Mouse (Mus musculus) erythroid progenitor cell, adult 5-6 weeks (primary cell): ENCODE results near the gene Sik3. TPM values are rescaled to one million over a fixed set of nuclear protein-coding genes. Genes with fewer than 3 reads are reported as not detected.
A peak's percentile ranks its signal among the peaks of the same experiment; 100 is the strongest.

Experiments
- ATAC-seq: replicated peaks from 2 replicates; pipeline ENCODE4 v1.8.0; 2016; ENCODE audit warnings: moderate number of reproducible peaks, mild to moderate bottlenecking, moderate TSS enrichment, inconsistent platforms; ENCODE audit not compliant: poor library complexity, low FRiP score, severe bottlenecking
- total RNA-seq, 2 experiments: library from RNA; stranded (forward) in 1 of 2; stranded (reverse) in 1 of 2; fragments of 150-400 nt in 1 of 2; fragments of 186-747, 209-891 nt in 1 of 2; gene quantifications; 2 replicates each; pipeline versions ENCODE4 v1.2.3 to v1.2.4; 2015 to 2017; ENCODE audit warnings: low replicate concordance in 2 of 2

The Sik3 gene
- 4.6 and 6.5 TPM in 2 replicates for total RNA-seq (2015; ENCODE audit: low replicate concordance)
- total RNA-seq (2017; ENCODE audit: low replicate concordance), result 1.4 and 11.6 TPM in 2 replicates

DNA sequence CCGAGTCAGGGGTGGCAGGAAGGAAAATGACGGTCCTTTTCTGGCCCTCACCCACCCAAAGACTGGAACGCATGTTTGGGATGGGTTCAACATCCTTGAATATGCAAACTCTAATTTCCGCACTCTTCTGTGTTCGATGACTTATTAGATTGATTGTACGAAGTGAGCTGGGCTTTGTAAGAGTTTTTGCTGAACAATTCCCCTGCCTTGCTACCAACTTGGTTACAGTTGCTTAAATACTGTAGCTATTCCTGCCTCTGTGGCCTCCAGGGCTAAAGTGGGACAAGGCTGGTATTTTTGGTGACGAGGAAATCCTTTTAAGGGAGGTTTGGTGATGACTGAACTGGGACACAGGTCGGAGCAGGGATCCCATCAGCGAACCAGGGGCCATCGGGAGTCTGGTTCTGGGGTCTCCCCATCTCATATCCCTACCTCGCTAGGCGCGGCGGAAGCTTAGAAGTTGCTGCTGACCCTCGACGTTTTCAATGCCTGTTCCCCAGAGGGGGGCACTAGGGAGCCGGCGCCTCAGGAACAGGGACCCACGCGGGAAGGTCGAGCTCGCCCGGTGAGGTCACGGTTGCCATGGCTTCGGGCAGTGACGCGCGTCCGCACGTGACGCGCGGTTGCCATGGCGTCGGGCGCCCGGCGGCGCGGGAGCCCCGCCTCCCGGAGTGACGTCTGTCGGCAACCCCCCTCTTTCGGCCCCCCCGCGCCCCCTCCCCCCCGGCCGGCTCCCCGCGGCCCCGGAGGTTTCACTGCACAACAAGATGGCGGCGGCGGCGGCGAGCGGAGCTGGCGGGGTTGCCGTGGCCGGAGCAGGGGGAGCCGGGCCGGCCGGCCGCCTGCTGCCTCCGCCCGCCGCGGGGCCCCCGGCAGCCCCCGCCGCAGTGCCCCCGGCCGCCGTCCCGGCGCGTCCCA, at the start of gene Sik3, which contains the start of gene Pafah1b2:
Gene Sik3 (plus strand): TSS at position 730 of the 918 bp plus-strand sequence.
Gene Pafah1b2 (minus strand): TSS at position 600 of the 918 bp plus-strand sequence.
- ATAC-seq, result peak; percentile 84

DNA sequence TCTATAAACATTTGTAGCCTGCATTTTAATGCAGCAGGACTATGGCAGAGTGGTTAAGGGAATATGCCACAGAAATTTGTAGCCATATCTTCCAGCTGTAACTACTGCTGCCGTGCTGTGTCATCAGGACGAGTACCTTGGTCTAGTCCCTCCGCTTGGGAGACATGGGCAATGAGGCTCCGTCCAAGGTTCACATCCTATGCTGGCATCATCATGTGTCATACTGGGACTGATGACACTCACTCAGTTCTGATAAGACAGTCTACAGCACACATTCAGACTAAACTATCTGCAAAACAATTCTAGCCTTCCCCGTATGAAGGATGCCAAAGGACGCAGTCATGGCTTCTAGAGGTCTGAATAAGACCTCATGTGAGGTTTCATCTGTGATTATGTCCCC, 49.0 kb upstream of the Sik3 start:
- ATAC-seq, result no peak

DNA sequence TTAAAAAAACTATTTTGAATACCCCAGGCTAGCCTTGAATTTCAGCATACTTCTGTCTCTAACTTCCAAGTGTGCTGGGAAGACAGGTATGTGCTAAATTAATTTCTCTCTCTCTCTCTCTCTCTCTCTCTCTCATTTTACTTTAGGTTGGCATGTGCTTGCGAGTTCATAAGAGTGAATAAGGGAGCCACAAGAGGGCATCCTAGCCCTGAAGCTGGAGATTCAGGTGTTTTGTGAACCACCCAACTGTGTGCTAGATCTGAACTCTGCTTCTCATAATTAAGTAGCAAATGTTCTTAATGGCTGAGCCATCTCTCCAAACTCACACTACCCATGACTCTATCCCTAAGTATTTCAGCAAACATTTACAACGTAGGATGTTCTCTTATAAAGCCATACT, 35.7 kb upstream of the Sik3 start:
- ATAC-seq, result no peak

DNA sequence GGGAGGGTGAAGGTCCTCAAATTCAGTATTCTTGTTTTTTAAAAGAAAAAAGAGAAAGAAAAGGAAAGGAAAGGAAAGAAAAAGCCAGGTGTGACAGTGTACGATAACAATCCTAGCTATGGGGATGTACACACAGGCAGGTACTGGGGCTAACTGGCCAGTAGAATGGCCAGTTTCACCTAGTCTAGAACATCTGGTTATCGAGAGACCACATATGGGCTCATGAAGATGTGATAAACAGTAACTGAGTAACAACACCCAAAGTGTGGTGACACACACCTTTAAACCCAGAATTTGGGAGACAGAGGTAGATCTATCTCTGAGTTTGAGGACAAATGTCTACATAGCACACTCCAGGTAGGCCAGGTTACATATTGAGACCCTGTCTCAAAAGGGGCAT, 32.8 kb upstream of the Sik3 start:
- ATAC-seq, result peak; percentile 45

DNA sequence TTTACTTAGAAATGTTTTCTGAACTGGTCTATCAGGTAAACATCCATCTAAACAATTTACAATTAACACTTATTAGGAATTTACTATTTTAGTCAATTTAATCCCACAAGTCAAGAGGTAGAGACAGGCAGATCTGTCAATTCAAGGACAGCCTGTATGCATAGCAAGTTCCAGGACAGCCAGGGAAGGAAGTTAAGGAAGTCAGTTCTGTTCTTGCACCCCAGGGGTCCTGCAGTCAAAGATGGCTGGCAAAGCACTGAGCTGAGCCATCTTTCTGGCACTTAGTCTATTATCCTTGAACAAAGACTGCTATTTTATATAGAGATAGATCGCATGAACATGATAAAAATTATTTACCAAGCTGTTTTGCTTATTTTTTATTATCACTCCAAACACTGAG, 32.0 kb upstream of the Sik3 start:
- no peak for ATAC-seq

DNA sequence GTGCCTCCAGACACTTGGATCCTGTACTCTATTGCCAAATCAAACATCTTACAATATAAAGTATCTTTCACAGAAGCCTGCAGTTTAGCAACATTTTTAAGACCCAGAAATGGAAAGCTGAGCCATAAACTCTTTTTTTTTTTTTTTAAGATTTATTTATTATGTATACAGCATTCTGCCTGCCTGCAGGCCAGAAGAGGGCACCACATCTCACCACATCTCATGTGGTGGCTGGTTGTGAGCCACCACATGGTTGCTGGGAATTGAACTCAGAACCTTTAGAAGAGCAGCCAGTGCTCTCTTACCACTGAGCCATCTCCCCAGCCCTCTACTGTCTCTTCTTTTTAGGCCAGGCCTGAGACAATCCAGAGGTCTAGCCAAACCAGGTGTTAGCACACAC, 31.3 kb upstream of the Sik3 start:
- ATAC-seq, result no peak

DNA sequence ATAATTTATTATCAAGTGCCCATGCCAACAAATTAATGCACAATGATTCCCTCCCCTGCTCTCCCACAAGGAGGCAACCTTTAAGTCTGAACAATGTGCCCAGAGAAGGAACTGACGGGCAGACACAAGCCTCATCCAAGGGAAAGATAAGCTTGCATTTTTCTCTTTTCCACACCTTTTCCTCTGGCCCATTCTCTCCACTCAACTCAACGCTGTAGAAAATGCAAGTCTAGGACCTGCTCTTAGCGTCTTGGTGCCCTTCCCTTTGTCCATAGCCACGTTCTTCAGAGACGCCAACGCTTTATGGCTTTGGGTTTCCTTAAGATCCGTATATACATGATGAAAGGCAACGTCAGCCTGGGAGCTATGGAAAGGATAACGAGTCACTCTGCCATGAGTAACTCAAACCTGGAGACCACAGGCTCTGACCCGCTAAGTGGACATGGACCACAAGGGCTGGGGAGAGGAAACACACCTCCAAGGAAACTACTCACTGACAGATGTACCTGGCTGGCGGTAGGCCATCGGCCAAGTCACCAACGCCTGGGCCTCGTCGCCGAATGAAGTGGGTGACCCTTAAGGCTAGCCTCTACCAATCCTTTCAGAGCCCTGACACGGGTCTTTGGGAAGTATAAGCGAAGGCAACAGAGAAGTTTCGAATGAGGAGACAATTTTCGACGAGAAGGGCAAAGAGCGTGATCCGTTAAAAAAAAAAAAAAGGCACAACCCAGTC, 28.8 kb upstream of the Sik3 start:
- peak; percentile 47 for ATAC-seq

DNA sequence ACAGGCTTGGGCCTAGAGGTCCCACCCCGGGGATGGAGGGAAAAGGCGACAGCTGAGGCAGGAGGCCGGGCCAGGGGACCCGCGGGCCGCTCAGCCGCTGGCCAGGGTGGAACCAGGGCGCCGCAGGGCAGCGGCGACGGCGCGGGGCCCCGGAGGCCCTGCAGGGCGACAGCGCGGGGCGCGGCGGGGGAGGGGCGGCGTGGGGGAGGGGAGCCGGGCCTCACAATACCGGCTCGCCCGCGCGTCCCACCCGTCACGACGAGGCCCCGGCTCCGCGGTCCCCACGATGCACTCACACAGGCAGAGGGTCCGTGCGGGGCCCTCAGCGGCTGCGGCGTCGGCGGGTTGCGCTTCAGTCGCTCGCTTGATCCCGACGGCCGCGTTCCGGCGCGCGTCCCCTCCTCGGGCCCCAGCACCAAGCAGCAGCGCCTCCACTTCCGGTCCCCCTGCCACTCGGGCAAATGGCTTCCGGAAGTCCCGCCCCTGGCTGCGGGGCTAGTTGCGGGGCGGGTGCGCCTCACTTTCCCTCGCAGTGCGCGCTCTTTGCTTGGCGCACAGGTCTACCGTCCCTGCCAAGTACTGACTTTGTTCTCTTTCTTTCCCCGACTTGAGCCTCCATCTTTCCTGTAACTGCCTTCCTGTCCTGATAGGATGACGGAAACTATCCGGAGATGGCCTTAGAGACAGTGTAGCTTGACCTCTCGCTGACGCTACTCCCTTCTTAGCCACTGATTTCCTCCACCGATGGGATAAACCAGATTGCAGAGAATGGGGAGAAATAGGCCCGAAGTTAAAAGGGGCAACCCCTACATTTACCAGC, 28.0 kb upstream of the Sik3 start:
- peak; percentile 88 for ATAC-seq

DNA sequence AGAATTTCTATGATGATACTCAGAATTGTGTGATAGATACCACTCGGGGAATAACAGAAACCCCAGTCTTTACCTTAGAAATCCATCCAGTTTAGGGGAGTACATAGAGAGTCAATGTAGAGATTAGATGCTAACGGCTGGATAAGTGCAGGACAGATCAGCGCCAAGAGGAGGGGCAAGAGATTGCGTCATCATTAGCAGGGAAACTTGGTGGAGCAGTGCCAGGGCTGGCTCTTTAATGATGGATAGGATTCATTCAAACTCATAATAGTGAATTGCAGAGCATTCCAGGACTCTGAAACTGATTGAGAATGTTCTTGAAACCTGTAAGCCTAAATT, 27.4 kb upstream of the Sik3 start:
- ATAC-seq, result peak; percentile 37

DNA sequence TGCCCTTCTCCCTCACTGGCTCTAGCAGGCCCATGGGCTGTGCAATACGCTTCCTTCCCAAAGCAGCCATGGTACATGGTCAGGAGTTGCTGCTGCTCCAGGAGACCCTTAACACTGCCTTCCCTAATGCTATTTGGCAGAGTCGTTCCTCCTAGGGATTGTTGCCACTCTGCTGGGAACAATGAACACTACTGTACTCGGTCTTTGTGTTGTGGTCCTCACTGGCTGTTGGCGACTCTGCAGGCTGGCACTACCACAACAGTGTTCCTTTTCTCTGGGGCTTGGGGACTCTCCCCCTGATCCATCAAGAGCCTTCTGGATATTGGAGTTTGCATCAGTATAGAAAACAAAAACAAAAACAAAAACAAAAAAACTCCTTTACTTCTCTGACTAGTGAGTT, 13.6 kb upstream of the Sik3 start:
- ATAC-seq, result no peak

DNA sequence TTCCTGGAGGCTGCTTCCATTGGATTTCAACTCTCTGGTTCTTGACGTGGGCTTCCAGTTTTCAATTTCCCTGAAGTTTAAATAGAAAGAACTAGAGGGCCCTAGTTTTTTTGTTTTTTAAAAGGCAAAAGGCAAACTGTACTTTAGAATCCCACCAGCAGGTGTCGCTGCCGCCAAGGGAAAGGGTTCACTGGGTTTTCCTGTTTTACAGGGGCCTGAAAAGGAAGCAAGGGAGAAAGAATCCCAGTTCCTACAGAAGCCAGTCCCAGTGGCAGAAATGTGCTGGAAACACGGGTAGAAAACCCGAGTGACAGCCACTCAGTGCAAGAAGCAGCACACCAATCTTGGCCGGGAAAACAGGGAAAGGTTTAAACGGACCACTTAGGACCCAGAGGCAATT, 8.9 kb upstream of the Sik3 start:
- ATAC-seq, result no peak

DNA sequence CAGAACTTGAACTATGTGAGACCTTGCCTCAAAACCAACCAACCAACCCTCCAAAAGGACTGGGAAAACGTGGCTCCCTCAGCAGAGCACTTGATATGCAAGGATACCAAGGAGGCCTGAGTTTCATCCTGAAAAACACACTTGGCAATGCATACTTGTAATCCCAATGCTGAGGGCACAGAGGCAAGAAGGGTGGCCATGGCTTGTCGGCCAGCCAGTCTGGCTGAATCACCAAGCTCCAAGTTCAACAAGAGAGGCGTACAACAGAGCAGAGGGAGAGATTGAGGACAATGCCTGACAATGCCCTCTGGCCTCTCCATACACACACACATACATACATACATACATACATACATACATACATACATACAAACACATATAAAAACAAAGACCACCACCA, 8.1 kb upstream of the Sik3 start:
- ATAC-seq, result no peak

DNA sequence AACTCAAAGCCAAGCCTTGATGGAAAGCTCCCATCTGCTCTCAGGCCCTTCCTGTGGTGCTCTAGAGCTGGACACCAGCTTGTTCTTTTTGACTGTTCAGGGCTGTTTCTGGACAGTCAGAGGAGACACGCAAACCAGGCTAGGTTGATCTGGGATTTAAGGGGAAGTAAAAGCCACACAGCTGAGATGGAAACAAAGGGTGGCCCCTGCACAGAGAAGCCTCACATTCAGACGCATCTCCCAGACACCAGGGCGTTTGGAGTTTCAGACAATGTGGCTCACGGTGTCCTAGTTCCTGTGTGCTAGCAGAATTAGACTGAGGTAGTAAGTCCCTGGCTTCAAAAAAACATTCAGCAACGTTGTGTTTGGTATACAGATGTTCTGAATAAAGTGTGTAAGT, 6.4 kb upstream of the Sik3 start:
- ATAC-seq, result no peak

DNA sequence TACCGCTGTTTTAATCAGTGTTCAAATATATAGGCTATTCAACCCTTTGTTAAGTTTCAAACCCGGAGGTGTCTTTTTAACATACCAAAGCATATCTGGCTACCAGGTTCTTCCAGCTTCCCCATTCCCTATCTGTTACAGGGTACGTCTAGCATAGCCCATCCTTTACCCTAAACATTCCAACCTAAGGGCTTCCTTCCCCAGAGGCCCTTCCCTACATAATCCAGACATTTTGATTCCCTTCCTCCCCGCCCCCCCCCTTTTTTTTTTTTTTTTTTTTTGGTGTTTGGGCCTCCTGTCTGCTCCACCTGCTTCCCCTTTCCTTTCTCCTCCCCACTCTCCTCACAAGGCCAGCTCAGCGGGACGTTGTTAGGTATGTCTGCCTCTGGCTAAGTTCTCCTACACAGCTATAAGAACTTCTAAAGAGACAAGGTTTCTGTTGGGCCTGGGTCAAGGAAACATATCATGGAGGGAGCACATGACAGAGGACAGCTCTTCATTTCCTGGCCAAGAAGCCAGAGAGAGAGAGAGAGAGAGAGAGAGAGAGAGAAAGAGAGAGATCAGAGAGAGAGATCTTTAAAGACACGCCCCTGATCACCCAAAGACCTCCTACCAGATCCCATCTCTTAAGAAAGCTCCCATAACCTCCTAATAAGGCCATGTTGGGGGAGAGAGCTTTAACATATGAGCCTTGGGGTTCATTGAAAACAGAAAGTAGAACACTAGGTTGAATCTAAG, 3.5 kb upstream of the Sik3 start:
- ATAC-seq, result no peak

DNA sequence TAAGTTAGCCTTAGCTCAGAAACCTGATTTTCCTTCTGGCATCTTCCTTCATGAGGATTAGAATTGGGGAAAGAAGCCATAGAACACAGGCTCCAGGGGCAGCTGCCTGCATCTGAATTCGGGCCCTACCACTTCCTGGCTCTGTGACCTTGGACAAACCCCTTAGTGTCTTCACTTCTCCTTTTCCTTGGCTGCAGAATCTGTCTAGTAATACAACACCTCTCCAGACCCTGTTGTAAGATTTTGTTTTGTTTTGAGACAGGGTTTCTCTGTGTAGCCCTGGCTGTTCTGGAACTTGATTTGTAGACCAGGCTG, 3.0 kb upstream of the Sik3 start:
- ATAC-seq, result no peak

DNA sequence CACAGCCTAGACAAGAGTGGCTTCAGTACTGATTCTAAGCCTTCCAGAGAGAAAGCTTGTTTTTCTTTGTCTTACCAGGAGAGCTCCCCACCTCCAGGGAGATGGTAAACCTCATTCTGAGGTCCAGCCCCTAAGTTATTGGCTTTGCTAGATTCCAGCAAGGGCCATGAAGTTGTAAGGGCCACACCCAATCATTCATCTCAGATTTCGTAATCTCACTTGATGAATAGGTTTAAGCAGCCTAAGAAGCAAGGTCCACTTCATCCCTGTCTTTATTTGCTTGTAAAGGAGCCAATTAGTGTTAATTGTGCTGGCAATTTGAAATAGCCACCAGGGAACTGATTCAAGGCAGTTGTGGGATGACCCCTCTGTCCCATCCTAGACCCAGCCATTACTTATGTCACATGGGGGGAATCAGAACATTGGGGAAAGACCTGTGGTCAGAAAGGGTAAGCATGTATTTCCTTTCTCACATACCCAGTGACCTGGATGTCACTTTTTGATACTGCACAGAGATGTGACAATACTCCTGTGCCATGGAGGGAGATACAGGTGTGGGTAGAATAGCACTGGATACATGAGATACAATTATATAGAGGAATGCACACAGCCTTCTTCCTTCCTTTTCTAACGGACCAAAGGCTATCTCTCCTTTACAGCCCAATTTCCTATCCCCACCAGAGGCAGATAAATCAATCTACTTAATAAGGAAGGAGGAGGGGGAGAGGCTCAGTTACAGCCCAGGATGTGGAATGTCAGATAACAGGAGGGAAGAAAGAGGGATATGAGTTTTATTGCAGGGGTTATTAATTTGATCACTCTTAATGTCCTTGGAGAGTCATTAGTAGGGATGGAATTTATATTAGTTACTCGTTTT, 1.3 kb upstream of the Sik3 start:
- ATAC-seq, result no peak

DNA sequence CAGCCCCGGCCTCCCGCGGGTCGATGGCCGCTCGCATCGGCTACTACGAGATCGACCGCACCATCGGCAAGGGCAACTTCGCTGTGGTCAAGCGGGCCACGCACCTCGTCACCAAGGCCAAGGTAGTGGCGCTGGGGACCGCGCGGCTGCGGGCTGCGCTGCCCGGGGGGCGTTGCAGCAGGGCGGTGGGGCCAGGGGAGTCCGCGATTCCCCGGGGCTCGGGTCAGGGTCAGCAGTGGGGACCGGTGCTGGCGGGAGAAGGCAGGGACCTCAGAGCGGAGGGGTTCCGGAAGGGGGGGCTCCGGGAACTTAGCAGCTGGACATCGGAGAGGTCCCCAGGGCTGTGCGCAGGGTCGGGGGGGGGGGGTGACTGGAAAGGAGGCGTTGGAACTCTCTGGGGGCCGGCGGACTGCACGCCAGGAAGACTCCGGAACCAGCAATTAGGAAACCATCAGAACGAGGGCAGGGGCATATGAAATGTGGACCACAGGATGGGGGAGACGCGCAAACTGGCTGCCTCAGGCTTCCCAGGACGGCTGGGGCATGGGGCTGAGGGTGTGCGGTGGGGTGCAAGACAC, 478 bp downstream of the Sik3 start:
- ATAC-seq, result no peak; the same call in 1 of the 2 replicates

DNA sequence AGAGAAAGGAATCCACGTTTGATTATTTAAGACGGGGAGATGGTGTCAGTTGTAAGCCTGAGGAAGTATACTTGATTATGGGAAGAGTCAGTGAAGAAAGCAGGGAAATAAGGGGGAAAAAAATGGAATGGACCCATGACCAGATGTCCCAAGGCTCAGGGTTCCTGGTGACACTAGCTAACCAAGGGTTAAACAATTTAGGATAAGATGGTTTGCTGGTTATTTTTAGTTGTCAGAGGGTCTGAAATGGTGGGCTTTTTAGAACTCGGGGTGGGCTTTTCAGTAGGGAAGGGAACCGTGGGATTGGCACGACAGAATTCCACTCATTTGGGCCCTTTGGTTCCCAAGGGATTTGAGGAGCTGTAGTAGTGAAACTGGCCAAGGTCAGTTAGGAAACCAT, 996 bp downstream of the Sik3 start:
- ATAC-seq, result no peak
